Mouse (Mus musculus) lung, embryonic 16.5 days (tissue): ENCODE data around the gene Hnrnpa3. TPM values are rescaled to one million over a fixed set of nuclear protein-coding genes. Genes with fewer than 3 reads are reported as not detected.

Source experiments
- microRNA-seq: library from miRNA; unstranded; fragments of <30 nt; microRNA quantifications from one replicate; pipeline ENCODE4, GENCODE M21; 2016
- polyA plus RNA-seq: library from polyadenylated mRNA; unstranded; fragments of >200 nt; fragmentation: Nextera tagmentation; extraction: Ambion mirVana; gene quantifications from 2 replicates; pipeline ENCODE4 v1.2.1, GENCODE M21; 2015

Gene Hnrnpa3
- polyA plus RNA-seq, 1 experiment from 2014 or later = 346 TPM

Small RNA genes within 50 kb of the gene (microRNA-seq; reads per million reads assigned to microRNA genes)
- not detected for gene Gm24574

Other genes with a start within 250 kb of the Hnrnpa3 start
- gene Nfe2l2, start 45.4 kb downstream of the Hnrnpa3 start, polyA plus RNA-seq = 134 and 137 TPM in 2 replicates
- 31.1 and 32.7 TPM in 2 replicates for gene Agps, start 172.9 kb downstream of the Hnrnpa3 start, polyA plus RNA-seq